Mouse (Mus musculus) neural tube, embryonic 12.5 days (tissue): ENCODE data around the gene Vegfa. TPM values are rescaled to one million over a fixed set of nuclear protein-coding genes. Genes with fewer than 3 reads are reported as not detected.

Experiments used
- ATAC-seq: fragments of 200-750 bp; cut with Nextera tagmentation; 2 replicates; pipeline ENCODE4 v1.8.0; 2017; ENCODE audit warnings: low read depth, mild to moderate bottlenecking, moderate TSS enrichment, moderate library complexity; ENCODE audit not compliant: low FRiP score
- H3K27ac ChIP-seq: fragments of 300-500 bp; sonication (generic); 2 replicates; pipeline ENCODE4 v1.5.1; 2016
- H3K27me3 ChIP-seq: fragments of 300-500 bp; sonication (generic); replicated peaks from 2 replicates; pipeline ENCODE4 v1.6.1; 2016; ENCODE audit warnings: mild to moderate bottlenecking
- H3K36me3 ChIP-seq: fragments of 300-500 bp; sonication (generic); 2 replicates; pipeline ENCODE4 v1.6.1; 2016; ENCODE audit warnings: mild to moderate bottlenecking
- H3K4me1 ChIP-seq: fragments of 300-500 bp; sonication (generic); 2 replicates; pipeline ENCODE4 v1.6.1; 2016
- H3K4me2 ChIP-seq: fragments of 300-500 bp; sonication (generic); replicated peaks from 2 replicates; pipeline ENCODE4 v1.6.1; 2016; ENCODE audit warnings: mild to moderate bottlenecking
- H3K4me3 ChIP-seq: fragments of 300-500 bp; sonication (generic); 2 replicates; pipeline ENCODE4 v1.5.1; 2016
- H3K9ac ChIP-seq: fragments of 300-500 bp; sonication (generic); 2 replicates; pipeline ENCODE4 v1.6.1; 2016; ENCODE audit warnings: mild to moderate bottlenecking
- H3K9me3 ChIP-seq: fragments of 300-500 bp; sonication (generic); 2 replicates; pipeline ENCODE4 v1.6.1; 2016; ENCODE audit warnings: mild to moderate bottlenecking
- WGBS: fragments of 180-500 bp; shearing (Covaris S2); methylation state at CpG from one replicate; pipeline ENCODE4 v1.1.7; 2016; 5-methylcytosine and 5-hydroxymethylcytosine counted together
- polyA plus RNA-seq: library from polyadenylated mRNA; unstranded; fragments of >200 nt; fragmentation: Nextera tagmentation; extraction: Ambion mirVana; gene quantifications from 2 replicates; pipeline ENCODE4 v1.2.1, GENCODE M21; 2016

Vegfa gene
- polyA plus RNA-seq: 3.4 and 4.1 TPM in 2 replicates

GRCm38 (mm10) chr17:46032257-46032991 is at the start of gene Vegfa:
Gene Vegfa (minus strand): TSS chr17:46032369.
- ATAC-seq: peak; percentile 81
- H3K4me3 ChIP-seq: peak within 1 kb of the TSS; percentile 85
- peak within 1 kb of the TSS; percentile 64 for H3K27ac ChIP-seq
- under 1% methylated on average over 40 of the region's 40 CpGs for WGBS
- H3K9ac ChIP-seq: peak within 1 kb of the TSS; percentile 94
- no peaks in the 10 kb centered on the region for H3K36me3 ChIP-seq
- peaks cover 36% of the 10 kb centered on the region for H3K4me1 ChIP-seq
- H3K27me3 ChIP-seq: no peaks in the 10 kb centered on the region
- no peaks in the 10 kb centered on the region for H3K9me3 ChIP-seq
- peak within 1 kb of the TSS; percentile 93 for H3K4me2 ChIP-seq

DNA sequence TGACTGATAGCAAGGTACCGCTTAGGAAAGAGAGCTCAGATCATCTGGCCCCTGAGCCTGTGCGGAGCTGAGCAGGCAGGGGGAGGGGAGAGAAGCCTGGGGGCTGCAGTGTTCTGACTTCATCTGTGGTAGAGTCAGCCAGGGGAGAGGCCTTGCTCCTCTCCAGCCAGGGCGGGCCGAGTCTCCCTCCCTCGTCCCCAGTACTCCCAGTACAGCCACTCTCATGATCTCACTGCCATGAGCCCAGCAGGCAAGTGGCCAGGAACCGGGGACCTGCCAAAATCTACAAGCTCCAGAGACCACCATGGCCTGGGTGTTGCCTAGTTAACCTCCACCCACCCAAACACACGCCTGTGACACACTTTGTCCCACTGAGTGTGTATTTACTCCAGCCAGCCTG is 49.5 kb upstream of the Vegfa start:
- H3K4me3 ChIP-seq: no peak overlapping the region
- peaks cover 21% of the 10 kb centered on the region for H3K4me1 ChIP-seq
- H3K9ac ChIP-seq: no peak overlapping the region
- no peak overlapping the region for H3K27ac ChIP-seq
- H3K4me2 ChIP-seq: no peak overlapping the region
- H3K27me3 ChIP-seq: 0 out of 2 replicates have a peak, but pooled peaks cover 2% of the 10 kb centered on the region
- 74% methylated on average over 7 of the region's 7 CpGs for WGBS
- ATAC-seq: no peak
- 0 out of 2 replicates have a peak, but pooled peaks cover 3% of the 10 kb centered on the region for H3K9me3 ChIP-seq
- H3K36me3 ChIP-seq: no peaks in the 10 kb centered on the region

DNA sequence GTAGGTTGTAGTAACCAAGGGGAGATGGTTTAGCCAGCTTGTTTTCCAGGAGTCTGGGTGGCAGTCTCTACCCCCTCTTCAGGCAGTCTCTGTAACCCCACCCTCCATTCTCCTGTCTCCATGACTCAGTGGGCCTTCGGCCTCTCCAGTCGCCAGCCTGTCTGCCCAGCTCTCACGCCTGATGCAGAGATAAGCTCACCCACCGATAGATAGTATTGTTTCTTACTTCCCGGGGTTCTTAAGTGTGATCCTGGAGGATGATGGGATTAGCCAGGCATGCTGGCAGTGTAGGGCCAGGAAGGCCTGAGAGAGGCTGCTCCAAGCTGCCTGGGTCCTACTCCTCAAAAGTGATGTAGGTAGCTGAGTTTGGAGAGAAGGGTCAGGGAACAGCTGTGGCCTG is 48.9 kb upstream of the Vegfa start:
- no peak for ATAC-seq
- 0 out of 2 replicates have a peak, but pooled peaks cover 3% of the 10 kb centered on the region for H3K9me3 ChIP-seq
- 77% methylated on average over 5 of the region's 5 CpGs for WGBS

GRCm38 (mm10) chr17:46080388-46080787 is 48.2 kb upstream of the Vegfa start:
- Histone ChIP-seq H3K4me2 (no peak overlapping the region), H3K4me1 (peaks cover 15% of the 10 kb centered on the region), H3K36me3 (no peaks in the 10 kb centered on the region), H3K27me3 (0 out of 2 replicates have a peak, but pooled peaks cover 2% of the 10 kb centered on the region), H3K9me3 (0 out of 2 replicates have a peak, but pooled peaks cover 3% of the 10 kb centered on the region), H3K4me3 (no peak overlapping the region), H3K27ac (no peak overlapping the region), H3K9ac (no peak overlapping the region)
- ATAC-seq: no peak
- WGBS: 29% methylated on average over 7 of the region's 7 CpGs

More for the DNA sequence above, 48.9 kb upstream of the Vegfa start:
- H3K4me3 ChIP-seq: no peak overlapping the region
- H3K36me3 ChIP-seq: no peaks in the 10 kb centered on the region
- H3K4me1 ChIP-seq: peaks cover 15% of the 10 kb centered on the region
- 0 out of 2 replicates have a peak, but pooled peaks cover 2% of the 10 kb centered on the region for H3K27me3 ChIP-seq
- H3K27ac ChIP-seq: no peak overlapping the region
- H3K4me2 ChIP-seq: no peak overlapping the region
- H3K9ac ChIP-seq: no peak overlapping the region

- WGBS: 74% methylated on average over 2 of the region's 2 CpGs
- peaks cover 8% of the 10 kb centered on the region for H3K4me1 ChIP-seq
- H3K36me3 ChIP-seq: no peaks in the 10 kb centered on the region
Observed at GRCm38 (mm10) chr17:46079037-46079436, 46.9 kb upstream of the Vegfa start.

GRCm38 (mm10) chr17:46077921-46078534 is 45.9 kb upstream of the Vegfa start:
- WGBS: 93% methylated on average over 12 of the region's 12 CpGs
- Histone ChIP-seq H3K27me3 (no peaks in the 10 kb centered on the region), H3K9ac (no peak overlapping the region), H3K36me3 (no peaks in the 10 kb centered on the region), H3K9me3 (0 out of 2 replicates have a peak, but pooled peaks cover 3% of the 10 kb centered on the region), H3K27ac (no peak overlapping the region), H3K4me3 (no peak overlapping the region), H3K4me2 (no peak overlapping the region), H3K4me1 (0 out of 2 replicates have a peak, but pooled peaks cover 9% of the 10 kb centered on the region)
- ATAC-seq: no peak

More at GRCm38 (mm10) chr17:46079037-46079436, 46.9 kb upstream of the Vegfa start:
- H3K9me3 ChIP-seq: 0 out of 2 replicates have a peak, but pooled peaks cover 3% of the 10 kb centered on the region
- H3K27me3 ChIP-seq: 0 out of 2 replicates have a peak, but pooled peaks cover 2% of the 10 kb centered on the region
- no peak overlapping the region for H3K4me2 ChIP-seq
- H3K4me3 ChIP-seq: no peak overlapping the region
- no peak overlapping the region for H3K9ac ChIP-seq
- ATAC-seq: no peak
- H3K27ac ChIP-seq: no peak overlapping the region

DNA sequence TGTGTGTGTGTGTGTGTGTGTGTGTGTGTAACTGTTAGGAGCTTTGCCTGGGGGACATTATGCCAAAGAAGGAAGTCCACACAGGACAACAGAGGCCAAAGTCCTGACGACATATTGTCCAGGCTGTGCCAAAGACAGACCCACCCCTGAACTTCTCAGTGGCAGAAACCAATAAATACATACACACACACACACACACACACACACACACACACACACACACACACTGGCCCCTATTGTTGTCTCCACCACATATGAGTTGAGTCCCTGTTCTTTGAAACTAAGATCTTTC is 44.0 kb upstream of the Vegfa start:
- no peak overlapping the region for H3K9ac ChIP-seq
- H3K4me3 ChIP-seq: no peak overlapping the region
- no peaks in the 10 kb centered on the region for H3K36me3 ChIP-seq
- no peak overlapping the region for H3K4me2 ChIP-seq
- 78% methylated on average over 1 of the region's 1 CpGs for WGBS
- no peak for ATAC-seq
- no peaks in the 10 kb centered on the region for H3K27me3 ChIP-seq
- H3K9me3 ChIP-seq: 0 out of 2 replicates have a peak, but pooled peaks cover 3% of the 10 kb centered on the region
- 0 out of 2 replicates have a peak, but pooled peaks cover 9% of the 10 kb centered on the region for H3K4me1 ChIP-seq
- H3K27ac ChIP-seq: no peak overlapping the region

GRCm38 (mm10) chr17:46075551-46076259 is 43.5 kb upstream of the Vegfa start:
- H3K27me3 ChIP-seq: no peaks in the 10 kb centered on the region
- H3K4me1 ChIP-seq: 0 out of 2 replicates have a peak, but pooled peaks cover 9% of the 10 kb centered on the region
- H3K4me3 ChIP-seq: no peak overlapping the region
- no peak overlapping the region for H3K27ac ChIP-seq
- no peaks in the 10 kb centered on the region for H3K36me3 ChIP-seq
- 0 out of 2 replicates have a peak, but pooled peaks cover 3% of the 10 kb centered on the region for H3K9me3 ChIP-seq
- WGBS: 76% methylated on average over 5 of the region's 5 CpGs
- no peak for ATAC-seq
- H3K9ac ChIP-seq: no peak overlapping the region
- no peak overlapping the region for H3K4me2 ChIP-seq

DNA sequence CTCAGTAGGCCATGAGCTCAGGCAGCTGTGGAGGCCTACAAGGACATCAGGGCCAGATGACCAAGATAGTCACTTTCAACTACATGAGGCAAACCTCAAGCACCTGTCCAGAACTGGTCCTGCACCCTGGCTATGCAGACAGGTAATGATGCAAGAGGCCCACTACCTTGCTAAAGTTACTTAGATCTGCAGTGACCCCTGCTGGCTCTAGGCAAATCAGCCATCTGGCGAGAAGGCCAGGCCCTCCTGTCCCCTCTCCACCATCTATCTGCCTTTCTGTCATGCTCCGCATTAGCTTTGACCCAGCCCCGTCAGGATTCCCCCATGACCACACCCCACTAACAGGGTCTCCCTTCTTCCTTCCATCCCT is 42.9 kb upstream of the Vegfa start:
- WGBS: 57% methylated on average over 3 of the region's 3 CpGs
- Histone ChIP-seq H3K27me3 (no peaks in the 10 kb centered on the region), H3K9ac (no peak overlapping the region)

GRCm38 (mm10) chr17:46074398-46075115 is 42.4 kb upstream of the Vegfa start:
- Histone ChIP-seq H3K9ac (no peak overlapping the region), H3K9me3 (0 out of 2 replicates have a peak, but pooled peaks cover 3% of the 10 kb centered on the region), H3K36me3 (no peaks in the 10 kb centered on the region), H3K27me3 (no peaks in the 10 kb centered on the region), H3K4me3 (no peak overlapping the region), H3K4me1 (0 out of 2 replicates have a peak, but pooled peaks cover 9% of the 10 kb centered on the region), H3K4me2 (peak overlapping the region; percentile 19; the same call in 1 of the 2 replicates), H3K27ac (no peak overlapping the region)
- no peak for ATAC-seq
- whole genome bisulfite sequencing: 71% methylated on average over 7 of the region's 7 CpGs

More for the DNA sequence above, 42.9 kb upstream of the Vegfa start:
- Histone ChIP-seq H3K27ac (no peak overlapping the region), H3K36me3 (no peaks in the 10 kb centered on the region), H3K4me1 (0 out of 2 replicates have a peak, but pooled peaks cover 9% of the 10 kb centered on the region), H3K4me2 (no peak overlapping the region), H3K4me3 (no peak overlapping the region), H3K9me3 (0 out of 2 replicates have a peak, but pooled peaks cover 3% of the 10 kb centered on the region)
- ATAC-seq: no peak

DNA sequence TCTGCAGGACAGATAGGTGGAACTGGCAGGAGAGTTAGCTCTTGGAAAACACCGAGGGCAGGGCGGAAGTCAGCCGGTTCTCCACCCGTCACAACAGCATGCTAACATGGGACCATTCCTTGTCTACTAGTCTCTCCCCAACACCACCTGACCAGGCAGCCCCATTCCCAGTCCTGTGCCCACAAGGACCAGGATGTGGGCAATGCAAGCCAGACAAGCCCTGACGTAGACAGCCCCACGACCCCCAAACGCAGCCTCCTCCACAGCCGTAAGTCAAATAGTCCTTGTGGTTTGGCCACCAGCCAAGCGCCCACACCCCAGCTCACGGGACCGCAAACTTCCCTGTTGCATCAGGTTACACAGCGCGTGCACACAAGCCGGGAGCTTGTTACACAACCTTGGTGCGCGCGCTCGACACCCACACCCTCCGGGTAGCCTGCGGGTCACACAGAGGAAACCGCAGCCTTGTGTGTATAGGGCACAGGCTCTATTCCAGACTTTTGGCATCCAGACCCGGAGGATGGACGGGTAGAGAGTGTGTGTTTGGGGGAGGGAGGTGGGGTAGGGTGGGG is 41.6 kb upstream of the Vegfa start:
- peak overlapping the region; percentile 19 for H3K4me2 ChIP-seq
- no peak overlapping the region for H3K27ac ChIP-seq
- H3K9me3 ChIP-seq: no peaks in the 10 kb centered on the region
- 0 out of 2 replicates have a peak, but pooled peaks have one; percentile 17 for ATAC-seq
- no peak overlapping the region for H3K9ac ChIP-seq
- H3K4me1 ChIP-seq: 0 out of 2 replicates have a peak, but pooled peaks cover 9% of the 10 kb centered on the region
- WGBS: 69% methylated on average over 23 of the region's 23 CpGs
- no peaks in the 10 kb centered on the region for H3K27me3 ChIP-seq
- H3K4me3 ChIP-seq: no peak overlapping the region
- H3K36me3 ChIP-seq: no peaks in the 10 kb centered on the region
